Mouse (Mus musculus): Measurements from ENCODE around the gene Kptn. TPM values are rescaled to one million over a fixed set of nuclear protein-coding genes. Genes with fewer than 3 reads are reported as not detected.

Kptn gene
- total and polyA plus RNA-seq, 3 experiments, result 8.8 to 24.5 (median 18.7) TPM

DNA sequence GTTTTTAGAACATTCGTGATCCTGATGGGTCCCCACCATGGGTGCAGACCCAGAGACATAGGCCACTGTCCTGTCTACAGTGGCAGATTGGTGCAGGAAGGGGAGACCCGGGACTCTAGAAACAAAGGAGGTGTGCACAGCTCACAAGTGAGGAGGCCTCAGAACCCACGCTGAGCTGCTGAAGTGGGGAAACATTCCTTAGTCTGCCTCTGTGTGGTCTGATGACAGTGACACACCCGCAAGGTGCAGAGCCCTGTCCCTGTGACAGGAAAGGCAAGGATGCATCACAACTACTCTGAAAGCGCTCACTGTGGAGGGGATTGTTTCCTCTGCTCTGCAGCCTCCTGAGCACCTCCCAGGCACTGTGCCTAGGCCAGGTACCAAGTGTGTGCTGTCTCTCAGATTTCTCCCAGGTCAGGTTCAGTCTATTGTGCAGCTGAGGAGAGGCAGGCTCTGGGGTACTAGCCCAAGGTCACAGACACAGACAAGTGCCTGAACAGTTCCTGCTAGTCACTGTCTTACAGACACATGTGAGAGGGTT, 16.9 kb upstream of the Kptn start:
- H3K9me3 ChIP-seq (replicated peaks), result no peaks in the 10 kb centered on the region
- no peak overlapping the region for H3K4me3 ChIP-seq (ENCODE audit: low read depth, low read length)
- no peak for TF ChIP-seq GATA1 (IDR thresholded peaks at IDR 0.05; ENCODE audit: borderline replicate concordance, low read length)
- TF ChIP-seq CTCF (IDR thresholded peaks at IDR 0.05; ENCODE audit: low read depth, low read length), result no peak
- no peak for TF ChIP-seq GATA2 (IDR thresholded peaks at IDR 0.05; ENCODE audit: borderline replicate concordance, low read depth, low read length)
- TF ChIP-seq POLR2AphosphoS5 (IDR thresholded peaks at IDR 0.05; ENCODE audit: insufficient replicate concordance, low read depth, low read length), result no peak
- TF ChIP-seq TAL1 (conservative IDR thresholded peaks at IDR 0.05; ENCODE audit: low read depth, low read length), result no peak
- ATAC-seq (ENCODE audit: extremely low read depth, insufficient number of reproducible peaks, low FRiP score, poor library complexity, severe bottlenecking) (no peak), DNase-seq (ENCODE audit: low spot score) (no peak)
- no peaks in the 10 kb centered on the region for H3K27me3 ChIP-seq (ENCODE audit: insufficient read depth, low read length)
- H3K36me3 ChIP-seq (replicated peaks), result peaks cover 76% of the 10 kb centered on the region
- H3K4me1 ChIP-seq (ENCODE audit: insufficient read depth, low read depth, low read length), result peaks cover 59% of the 10 kb centered on the region

- peaks cover 86% of the 10 kb centered on the region for H3K36me3 ChIP-seq (replicated peaks)
- no peak overlapping the region for H3K4me3 ChIP-seq (ENCODE audit: low read depth, low read length)
- no peak for ATAC-seq (ENCODE audit: extremely low read depth, insufficient number of reproducible peaks, low FRiP score, poor library complexity, severe bottlenecking)
- no peak for DNase-seq (ENCODE audit: low spot score)
- no peaks in the 10 kb centered on the region for H3K27me3 ChIP-seq (ENCODE audit: insufficient read depth, low read length)
- no peak for TF ChIP-seq GATA2 (IDR thresholded peaks at IDR 0.05; ENCODE audit: borderline replicate concordance, low read depth, low read length)
- TF ChIP-seq CTCF (IDR thresholded peaks at IDR 0.05; ENCODE audit: low read depth, low read length), result no peak
- TF ChIP-seq TAL1 (conservative IDR thresholded peaks at IDR 0.05; ENCODE audit: low read depth, low read length), result no peak
- TF ChIP-seq POLR2AphosphoS5 (IDR thresholded peaks at IDR 0.05; ENCODE audit: insufficient replicate concordance, low read depth, low read length), result no peak
- TF ChIP-seq GATA1 (IDR thresholded peaks at IDR 0.05; ENCODE audit: borderline replicate concordance, low read length), result no peak
- peaks cover 62% of the 10 kb centered on the region for H3K4me1 ChIP-seq (ENCODE audit: insufficient read depth, low read depth, low read length)
- no peaks in the 10 kb centered on the region for H3K9me3 ChIP-seq (replicated peaks)
These were observed 15.9 kb upstream of the Kptn start for GRCm38 (mm10) chr7:16103760-16104159.

DNA sequence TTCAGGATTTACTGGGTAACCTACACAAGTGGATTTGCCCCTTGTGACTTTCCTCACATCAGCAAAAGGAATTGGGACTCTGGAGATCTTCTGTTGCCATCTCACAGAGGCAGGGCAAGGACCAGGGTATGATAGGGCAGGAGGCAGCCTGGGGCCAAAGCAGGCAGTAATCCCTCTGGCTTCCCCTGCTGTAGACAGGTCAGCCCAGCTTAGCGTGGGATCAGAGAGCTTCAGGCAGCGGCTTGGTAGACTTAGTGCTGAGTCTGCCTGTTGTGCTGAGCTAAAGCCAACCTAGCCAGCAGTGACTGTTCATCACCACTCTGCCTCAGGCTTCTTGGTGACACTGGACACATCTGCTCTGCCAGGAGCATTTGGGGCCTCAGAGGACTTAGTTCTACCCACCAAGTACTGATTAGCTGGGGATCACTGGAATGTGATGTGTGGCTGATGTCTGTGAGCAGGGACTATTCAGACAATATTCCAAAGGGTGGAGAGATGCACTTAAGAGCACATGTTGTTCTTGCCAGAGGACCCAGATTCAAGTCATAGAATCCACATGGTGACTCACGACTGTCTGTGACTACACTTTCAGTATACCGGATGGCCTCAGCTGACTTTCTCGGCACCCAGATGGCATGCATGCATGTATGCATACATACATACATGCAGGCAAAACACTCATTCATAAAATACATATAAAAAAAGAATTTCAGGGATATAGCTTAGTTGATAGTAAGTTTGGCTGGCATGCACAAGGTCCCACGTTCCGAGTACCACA, 14.9 kb upstream of the Kptn start:
- DNase-seq (ENCODE audit: low spot score) (no peak), ATAC-seq (ENCODE audit: extremely low read depth, insufficient number of reproducible peaks, low FRiP score, poor library complexity, severe bottlenecking) (no peak)
- Histone ChIP-seq H3K9me3 (replicated peaks) (no peaks in the 10 kb centered on the region), H3K27me3 (ENCODE audit: insufficient read depth, low read length) (no peaks in the 10 kb centered on the region), H3K4me1 (ENCODE audit: insufficient read depth, low read depth, low read length) (peaks cover 60% of the 10 kb centered on the region), H3K4me3 (ENCODE audit: low read depth, low read length) (no peak overlapping the region), H3K36me3 (replicated peaks) (peaks cover 97% of the 10 kb centered on the region)
- TF ChIP-seq TAL1 (conservative IDR thresholded peaks at IDR 0.05; ENCODE audit: low read depth, low read length) (no peak), POLR2AphosphoS5 (IDR thresholded peaks at IDR 0.05; ENCODE audit: insufficient replicate concordance, low read depth, low read length) (no peak), GATA1 (IDR thresholded peaks at IDR 0.05; ENCODE audit: borderline replicate concordance, low read length) (no peak)

- ATAC-seq (ENCODE audit: extremely low read depth, insufficient number of reproducible peaks, low FRiP score, poor library complexity, severe bottlenecking) (no peak), DNase-seq (ENCODE audit: low spot score) (no peak)
- H3K4me1 ChIP-seq (ENCODE audit: insufficient read depth, low read depth, low read length), result peaks cover 59% of the 10 kb centered on the region
- H3K9me3 ChIP-seq (replicated peaks), result no peaks in the 10 kb centered on the region
- peaks cover 100% of the 10 kb centered on the region for H3K36me3 ChIP-seq (replicated peaks)
- no peak overlapping the region for H3K4me3 ChIP-seq (ENCODE audit: low read depth, low read length)
- no peaks in the 10 kb centered on the region for H3K27me3 ChIP-seq (ENCODE audit: insufficient read depth, low read length)
- TF ChIP-seq CTCF (IDR thresholded peaks at IDR 0.05; ENCODE audit: low read depth, low read length), result no peak
- no peak for TF ChIP-seq GATA2 (IDR thresholded peaks at IDR 0.05; ENCODE audit: borderline replicate concordance, low read depth, low read length)
- no peak for TF ChIP-seq POLR2AphosphoS5 (IDR thresholded peaks at IDR 0.05; ENCODE audit: insufficient replicate concordance, low read depth, low read length)
- TF ChIP-seq TAL1 (conservative IDR thresholded peaks at IDR 0.05; ENCODE audit: low read depth, low read length), result no peak
- no peak for TF ChIP-seq GATA1 (IDR thresholded peaks at IDR 0.05; ENCODE audit: borderline replicate concordance, low read length)
These were observed 10.7 kb upstream of the Kptn start for GRCm38 (mm10) chr7:16108886-16109542.

DNA sequence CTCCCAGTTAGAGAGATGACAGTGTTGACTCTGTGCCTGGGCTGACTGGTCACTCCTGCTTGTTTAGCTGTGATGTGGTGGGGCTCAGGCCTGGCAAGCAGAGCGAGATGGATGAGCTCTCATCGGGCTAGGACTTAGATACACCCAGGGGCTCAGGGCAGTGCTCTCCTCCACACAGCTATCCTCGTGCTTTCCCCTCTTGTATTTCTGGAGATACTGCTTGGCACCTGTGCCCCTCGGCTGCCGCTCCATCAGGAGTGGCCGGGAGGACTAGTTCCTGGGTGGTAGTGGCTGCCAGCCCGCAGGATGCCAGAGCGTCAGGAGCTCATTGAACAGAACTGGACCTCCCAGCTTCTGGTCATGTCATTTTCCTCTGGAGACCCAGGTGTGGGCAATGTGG, 9.5 kb upstream of the Kptn start:
- no peaks in the 10 kb centered on the region for H3K27me3 ChIP-seq (ENCODE audit: insufficient read depth, low read length)
- peaks cover 50% of the 10 kb centered on the region for H3K4me1 ChIP-seq (ENCODE audit: insufficient read depth, low read depth, low read length)
- no peaks in the 10 kb centered on the region for H3K9me3 ChIP-seq (replicated peaks)
- peak overlapping the region; percentile 22; the same call in 1 of the 2 replicates for H3K4me3 ChIP-seq (ENCODE audit: low read depth, low read length)
- peaks cover 100% of the 10 kb centered on the region for H3K36me3 ChIP-seq (replicated peaks)
- TF ChIP-seq CTCF (IDR thresholded peaks at IDR 0.05; ENCODE audit: low read depth, low read length) (no peak), POLR2AphosphoS5 (IDR thresholded peaks at IDR 0.05; ENCODE audit: insufficient replicate concordance, low read depth, low read length) (no peak), GATA2 (IDR thresholded peaks at IDR 0.05; ENCODE audit: borderline replicate concordance, low read depth, low read length) (no peak), GATA1 (IDR thresholded peaks at IDR 0.05; ENCODE audit: borderline replicate concordance, low read length) (no peak), TAL1 (conservative IDR thresholded peaks at IDR 0.05; ENCODE audit: low read depth, low read length) (no peak)
- DNase-seq (ENCODE audit: low spot score) (no peak), ATAC-seq (ENCODE audit: extremely low read depth, insufficient number of reproducible peaks, low FRiP score, poor library complexity, severe bottlenecking) (no peak)
